Mouse (Mus musculus) layer of hippocampus, adult 8-10 months (tissue): Measurements from ENCODE around the gene Mllt6. TPM values are rescaled to one million over a fixed set of nuclear protein-coding genes. Genes with fewer than 3 reads are reported as not detected.
A peak's percentile ranks its signal among the peaks of the same experiment; 100 is the strongest.
"Not testable (repeated sequence)": the region's sequence is repeated elsewhere in the genome, so short reads cannot be mapped to it uniquely, and the experiment has no call there.

Source experiments
- DNase-seq, 2 experiments: peaks; one replicate each; pipeline ENCODE4 v3.0.0; 2022; ENCODE audit warnings: low spot score in 2 of 2
- total RNA-seq, 4 experiments: library from RNA; stranded (reverse); gene quantifications; 2 replicates each; pipeline ENCODE4 v1.2.4; 2022

Gene Mllt6
- 100 to 1,000 TPM; 110 to 149 (median 126) TPM for total RNA-seq

DNA sequence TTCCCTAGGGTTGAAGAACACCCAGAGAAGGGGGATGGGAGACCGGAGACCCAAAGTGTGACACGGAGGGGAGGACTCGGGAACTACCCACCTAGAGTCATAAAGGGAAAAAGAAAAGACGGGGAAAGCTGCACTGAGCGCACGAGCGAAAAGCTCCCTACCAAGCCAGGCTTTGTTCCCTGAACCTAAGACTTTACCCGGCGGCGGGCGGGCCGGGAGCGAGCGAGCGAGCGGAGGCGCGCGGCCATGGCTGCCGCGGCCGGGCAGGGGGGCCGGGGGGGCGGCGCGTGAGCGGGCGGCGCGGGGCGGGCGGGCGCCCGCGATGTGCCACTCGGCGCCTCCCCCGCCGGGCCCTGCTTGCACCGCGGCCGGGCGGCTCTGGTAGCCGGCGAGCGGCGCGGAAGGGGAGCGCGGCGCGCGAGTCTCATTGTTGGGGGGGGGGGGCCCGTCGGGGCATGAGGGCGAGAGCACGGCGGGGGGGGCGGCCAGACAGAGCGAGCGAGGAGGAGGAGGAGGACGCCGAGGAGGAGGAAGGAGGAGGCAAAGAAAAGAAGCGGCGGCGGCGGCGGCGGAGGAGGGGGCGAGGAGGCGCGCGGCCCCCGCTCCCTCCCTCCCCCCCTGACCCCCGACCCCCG, at the start of gene Mllt6:
TSS of gene Mllt6 (plus strand) at position 522 of the 635 bp plus-strand sequence.
- DNase-seq, result peak in 1 of 2 experiments; percentile 55

DNA sequence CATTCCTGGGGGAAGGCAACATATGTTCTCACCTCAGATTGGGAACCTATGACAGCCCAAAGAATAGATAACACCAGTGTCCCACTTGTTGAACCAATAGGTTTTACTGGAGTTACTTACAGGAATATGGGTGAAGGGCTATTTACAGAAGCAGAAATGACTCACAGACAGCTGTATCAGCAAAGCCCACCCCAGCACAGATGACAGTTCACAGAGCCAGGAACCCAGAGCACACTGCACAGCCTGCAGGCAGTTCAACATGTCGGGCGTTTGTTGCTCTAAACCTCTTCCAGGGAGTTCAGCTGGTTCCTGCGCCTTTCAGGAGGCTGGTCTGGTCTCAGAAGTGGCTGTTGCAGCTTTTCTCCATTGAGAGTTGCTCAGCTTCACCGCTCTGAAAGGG, 47.9 kb upstream of the Mllt6 start:
- no peak for DNase-seq

DNA sequence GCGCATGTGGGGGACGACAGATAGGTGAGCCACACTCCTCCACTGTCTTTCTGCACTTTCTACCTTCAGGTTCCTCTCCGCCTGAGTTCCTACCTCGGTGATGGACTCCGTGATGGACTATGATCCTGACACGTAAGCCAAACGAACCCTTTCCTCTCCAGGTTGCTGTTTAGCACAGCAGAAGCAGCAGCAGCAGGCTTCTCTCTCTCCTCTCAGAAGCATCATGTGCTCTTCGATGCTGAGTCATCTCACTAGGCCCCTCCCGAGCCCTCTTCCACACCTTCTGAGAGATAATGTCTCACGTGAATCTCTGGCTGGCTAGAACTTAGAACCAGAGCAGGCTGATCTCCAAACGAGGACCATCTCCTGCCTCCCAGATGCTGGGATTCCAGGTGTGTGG, 44.8 kb upstream of the Mllt6 start:
- DNase-seq, result no peak

DNA sequence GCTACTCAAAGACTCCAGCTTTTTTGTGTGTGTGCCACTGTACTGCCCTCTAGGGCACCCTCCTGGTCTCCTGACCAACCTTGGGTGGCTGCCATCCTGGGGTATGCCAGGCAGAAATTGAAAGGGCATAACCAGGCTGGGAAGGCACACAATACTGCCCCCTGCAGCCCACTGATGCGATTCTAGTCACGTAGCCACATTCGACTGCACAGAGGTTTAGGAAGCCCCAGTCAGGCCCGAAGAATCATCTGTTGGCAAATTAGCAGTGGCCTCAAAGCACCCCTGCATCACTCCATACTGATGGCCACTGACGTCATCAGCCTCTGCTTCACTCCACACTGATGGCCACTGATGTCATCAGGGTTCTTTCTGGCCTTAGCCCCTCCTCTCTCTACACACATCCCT, 43.8 kb upstream of the Mllt6 start:
- peak; percentile 81 to 83 for DNase-seq

DNA sequence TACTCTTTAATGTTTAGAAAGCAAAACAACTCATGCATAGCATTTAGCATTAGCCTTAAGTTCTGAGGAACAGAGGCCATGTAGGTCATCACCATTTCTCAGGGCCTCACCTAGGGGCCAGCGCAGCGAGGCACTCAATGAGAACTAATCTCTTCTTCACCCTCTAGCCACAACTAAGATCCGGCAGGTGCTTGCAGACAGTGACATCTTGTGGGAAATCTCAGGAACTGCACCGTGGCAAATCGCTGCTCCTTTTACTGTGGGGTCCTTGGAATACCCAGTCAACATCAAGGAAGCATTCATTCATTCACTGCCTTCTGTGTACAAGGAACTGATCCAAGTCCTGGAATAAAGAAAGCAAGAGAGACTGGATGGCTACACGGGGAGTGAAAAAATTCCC, 40.8 kb upstream of the Mllt6 start:
- peak; percentile 71 to 80 for DNase-seq

DNA sequence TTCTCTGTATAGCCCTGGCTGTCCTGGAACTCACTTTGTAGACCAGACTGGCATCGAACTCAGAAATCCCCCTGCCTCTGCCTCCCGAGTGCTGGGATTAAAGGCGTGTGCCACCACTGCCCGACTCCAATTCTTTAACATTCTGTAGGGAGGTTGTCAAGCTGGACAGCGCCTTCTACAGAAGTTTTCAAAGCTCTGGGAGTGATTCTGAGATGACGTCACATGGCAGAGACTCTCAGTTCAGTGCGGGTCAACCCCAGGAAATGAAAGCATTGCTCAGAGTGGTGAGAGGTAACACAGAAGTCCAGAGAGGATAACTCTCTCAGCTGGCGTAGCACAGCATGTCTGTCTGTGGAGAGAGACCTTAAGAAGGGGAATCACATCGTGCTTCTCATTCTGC, 40.0 kb upstream of the Mllt6 start:
- DNase-seq, result no peak

DNA sequence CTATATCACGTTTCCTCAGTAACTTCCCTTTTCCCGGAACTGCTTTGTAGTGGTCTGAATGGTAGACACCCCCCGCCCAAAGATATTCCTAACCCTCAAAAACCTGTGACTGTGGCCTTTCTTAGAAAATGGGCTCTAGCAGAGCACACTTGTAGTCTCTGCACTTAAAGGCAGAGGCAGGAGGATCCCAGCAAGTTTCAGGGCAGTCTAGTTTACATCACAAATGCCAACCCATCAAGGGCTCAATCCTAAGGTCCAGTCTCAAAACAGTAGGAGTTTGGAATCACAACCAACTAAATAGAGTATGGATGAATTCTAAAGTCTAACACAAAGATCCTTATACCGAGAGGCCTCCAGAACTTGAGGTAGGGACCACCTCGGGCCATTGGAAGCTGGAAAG, 37.7 kb upstream of the Mllt6 start:
- DNase-seq, result no peak

DNA sequence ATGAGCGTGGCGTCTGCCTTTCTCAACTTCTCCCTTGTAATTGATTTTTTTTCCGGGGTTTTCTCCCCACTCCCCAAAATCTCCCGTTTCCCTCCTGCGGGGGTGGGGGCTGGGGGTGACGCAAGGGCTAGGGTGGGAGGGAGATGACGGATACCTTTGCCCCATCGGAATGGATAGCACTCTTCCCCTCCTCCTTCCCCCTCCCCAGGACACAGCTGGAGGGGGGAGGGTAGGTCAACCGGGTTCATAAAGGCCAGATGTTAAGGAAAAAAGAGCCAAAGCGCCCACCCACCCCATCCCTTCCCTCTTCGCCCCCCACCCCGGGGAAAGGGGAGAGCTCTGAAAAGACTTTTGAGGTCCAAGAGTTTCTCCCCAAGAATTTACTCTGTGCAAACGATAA, 36.8 kb upstream of the Mllt6 start:
- DNase-seq, result no peak

DNA sequence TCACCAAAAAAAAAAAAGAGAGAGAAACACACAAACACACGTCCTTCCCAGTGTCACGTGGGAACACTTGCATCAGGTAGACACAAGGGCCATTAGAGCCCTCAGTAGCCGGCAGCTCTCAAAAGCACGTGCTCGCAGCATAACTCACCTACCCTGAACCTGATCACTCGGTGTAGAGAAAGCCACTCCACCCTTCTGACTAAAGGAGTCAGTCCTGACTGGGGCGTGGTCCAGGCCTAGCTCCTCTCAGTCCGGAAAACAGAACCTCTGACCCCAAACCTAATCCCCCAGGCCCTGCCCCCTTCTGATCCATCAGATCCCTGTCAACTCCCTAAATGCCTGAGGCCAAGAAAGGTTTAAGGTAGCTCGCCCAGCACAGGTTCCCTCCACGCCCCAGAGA, 36.4 kb upstream of the Mllt6 start:
- no peak for DNase-seq

DNA sequence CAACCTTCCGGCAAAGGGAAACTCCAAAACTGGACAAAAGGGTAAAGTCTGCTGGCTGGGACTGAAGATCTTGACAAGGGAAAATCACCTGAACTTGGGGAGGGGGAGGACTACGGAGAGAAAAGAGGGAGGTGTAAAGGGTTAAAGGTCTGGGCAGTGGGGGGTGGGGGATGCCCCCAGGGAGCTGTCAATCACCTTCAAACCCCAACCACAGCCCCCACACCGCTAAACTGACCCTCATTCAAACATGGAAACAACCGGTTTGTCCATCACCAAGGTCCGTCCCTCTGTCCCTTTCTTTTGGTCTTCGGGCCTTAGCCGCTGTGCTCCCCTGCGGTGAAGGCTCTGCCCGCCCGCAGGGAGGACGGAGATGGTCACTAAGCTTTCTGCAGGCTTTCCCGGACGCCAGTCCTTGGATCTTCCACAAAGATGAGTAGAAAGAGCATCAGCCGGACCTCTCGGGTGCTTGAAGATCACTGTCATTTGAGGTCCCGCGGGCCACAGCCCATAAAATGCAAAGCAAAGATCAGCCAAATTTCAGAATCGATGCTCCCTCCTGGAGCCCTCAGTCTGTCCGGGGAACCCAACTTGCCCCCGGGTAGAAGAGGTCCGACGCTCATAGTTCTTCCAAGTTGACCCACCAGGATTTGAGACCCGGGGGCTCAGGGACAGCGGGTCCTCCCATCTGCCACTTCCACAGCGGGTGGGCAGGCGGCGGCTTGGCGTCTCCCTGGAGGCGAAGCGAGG, 35.5 kb upstream of the Mllt6 start:
- DNase-seq, result no peak

DNA sequence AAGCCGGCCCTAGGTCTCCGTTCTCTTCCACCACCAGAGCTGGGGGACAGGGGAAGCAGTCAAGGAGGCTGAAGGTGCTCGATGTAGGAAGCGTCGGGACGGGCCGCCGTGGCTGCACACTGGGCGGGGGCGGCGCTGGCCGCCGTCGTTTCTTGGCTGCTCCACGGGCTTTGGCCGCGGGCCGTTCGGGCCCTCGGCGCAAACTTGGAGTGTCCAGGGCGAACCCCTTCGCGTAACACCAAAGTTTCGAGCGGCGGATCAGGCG, 35.0 kb upstream of the Mllt6 start:
- DNase-seq, result no peak

DNA sequence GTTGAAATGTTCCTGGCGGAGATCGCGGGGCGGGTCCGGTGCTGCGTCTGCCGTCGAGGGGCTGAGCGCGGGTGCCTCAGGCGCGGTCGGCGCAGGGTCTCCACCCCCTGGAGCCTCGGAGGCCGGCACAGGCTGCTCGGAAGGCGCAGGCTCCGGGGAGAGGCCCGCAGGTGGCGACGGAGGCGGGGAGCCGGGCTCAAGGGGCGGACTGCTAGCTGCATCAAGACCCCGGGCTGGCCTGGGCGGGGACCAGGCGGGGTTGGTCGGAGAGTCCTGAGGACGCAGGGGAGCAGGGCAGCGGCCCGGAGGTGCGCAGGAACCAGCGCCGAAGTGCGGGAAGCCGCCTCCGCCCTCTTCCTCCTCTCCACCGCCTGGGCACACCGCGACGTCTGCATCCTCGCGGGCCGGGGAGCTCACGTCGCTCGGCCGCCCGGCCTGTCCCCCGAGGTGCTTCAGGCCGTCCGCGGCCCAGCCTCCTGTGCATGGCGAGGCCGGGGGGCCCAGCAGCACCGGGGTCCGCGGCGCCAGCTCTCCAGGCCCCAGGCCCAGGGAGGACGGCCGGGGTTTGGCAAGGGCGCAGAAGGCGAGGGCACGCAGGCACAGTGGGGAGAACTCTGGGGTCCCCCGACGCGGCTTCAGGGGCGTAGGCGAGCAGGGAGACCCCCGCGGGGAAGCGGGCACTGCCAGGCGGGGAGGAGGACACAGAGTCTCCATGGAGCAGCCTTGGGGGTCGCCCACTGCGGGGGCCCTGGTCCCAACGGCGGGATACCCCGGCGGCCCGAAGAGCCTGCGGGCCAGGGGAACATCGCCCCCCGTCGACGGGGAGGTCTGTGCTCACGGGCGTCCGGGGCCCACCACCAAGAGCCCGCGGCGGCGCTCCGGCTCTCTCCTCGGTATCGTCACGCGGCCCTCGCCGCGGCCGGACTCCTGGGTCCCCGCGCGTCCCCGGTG, 34.4 kb upstream of the Mllt6 start:
- DNase-seq, result no peak

DNA sequence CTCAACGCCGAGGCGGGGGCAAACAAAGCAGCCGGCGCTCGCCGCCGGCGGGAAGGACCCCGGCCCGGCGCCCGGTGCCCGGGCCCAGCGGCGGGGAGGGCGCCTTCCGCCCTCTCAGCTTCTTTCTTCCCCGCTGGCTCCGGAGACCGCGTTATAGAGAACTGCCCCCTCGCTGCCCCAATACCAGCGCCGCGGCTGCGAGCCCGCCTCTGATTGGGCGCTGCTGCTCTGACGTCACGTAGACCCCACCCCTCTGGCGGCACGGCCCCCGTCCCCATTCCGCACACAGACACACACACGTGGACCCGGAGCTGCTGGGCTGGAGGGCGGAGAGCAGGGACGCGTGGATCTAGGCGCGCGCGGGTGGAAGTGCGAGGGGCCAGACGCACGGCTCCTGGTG, 33.6 kb upstream of the Mllt6 start, which contains the start of gene Epop:
TSS of gene Epop (minus strand) at position 127 of the 400 bp plus-strand sequence.
- DNase-seq, result peak; percentile 88 to 89

DNA sequence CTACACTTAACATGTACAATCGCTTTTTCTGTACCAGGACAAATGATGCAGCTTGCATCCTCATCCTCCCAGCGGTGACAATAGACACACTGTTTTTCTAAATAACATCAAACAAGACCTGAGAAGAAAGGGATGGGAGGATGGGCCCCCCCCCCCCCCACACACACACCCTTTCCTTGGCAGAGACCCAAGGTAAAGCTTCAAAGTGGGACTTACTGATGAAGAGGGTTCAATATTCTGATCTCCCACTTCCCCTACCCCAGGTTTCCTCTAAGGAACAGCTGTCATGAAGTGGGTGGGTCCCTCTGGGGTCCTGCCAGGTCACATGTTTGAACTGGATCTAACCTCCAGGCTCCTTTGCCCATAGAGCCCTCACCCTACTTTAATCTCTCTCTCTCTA, 32.2 kb upstream of the Mllt6 start:
- no peak for DNase-seq

DNA sequence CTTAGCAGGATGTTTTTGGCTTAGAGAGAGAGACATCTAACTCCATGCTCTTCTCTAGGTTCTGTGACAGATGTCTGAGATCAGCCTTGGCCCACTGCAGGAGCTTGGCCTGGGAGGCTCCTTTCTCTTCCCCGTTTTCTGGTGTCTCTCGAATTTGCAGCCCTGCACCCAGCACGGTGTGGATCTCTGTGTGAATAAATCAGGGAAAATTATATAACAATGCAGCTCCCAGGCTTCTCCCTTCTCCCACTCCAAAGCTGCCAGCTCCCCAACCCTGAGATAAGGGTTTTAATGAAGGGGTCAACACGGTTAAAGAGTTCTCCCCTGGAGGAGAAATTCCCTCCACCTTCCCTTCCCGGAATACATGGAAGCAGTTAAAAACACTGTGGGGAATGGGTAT, 31.7 kb upstream of the Mllt6 start:
- peak in 1 of 2 experiments; percentile 51 for DNase-seq

DNA sequence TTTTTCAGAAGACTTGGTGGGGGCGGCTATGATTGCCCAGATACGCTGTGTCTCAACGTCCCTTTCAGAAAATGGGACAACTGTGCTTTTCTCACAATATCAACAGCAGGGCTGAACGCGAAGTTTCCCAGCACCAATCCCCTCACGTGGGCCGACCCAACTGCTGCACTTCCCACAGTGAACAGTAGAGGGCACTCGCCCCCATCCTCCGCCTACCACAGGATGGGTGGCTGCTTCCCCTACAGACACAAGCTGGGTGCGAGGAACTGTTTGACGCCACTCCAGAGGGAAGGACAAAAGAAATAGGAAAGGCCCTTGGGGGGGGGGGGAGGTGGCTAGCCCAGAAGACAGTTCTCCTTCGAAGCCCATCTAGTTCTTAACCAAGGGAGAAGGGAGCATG, 31.3 kb upstream of the Mllt6 start:
- peak; percentile 69 to 89 for DNase-seq

DNA sequence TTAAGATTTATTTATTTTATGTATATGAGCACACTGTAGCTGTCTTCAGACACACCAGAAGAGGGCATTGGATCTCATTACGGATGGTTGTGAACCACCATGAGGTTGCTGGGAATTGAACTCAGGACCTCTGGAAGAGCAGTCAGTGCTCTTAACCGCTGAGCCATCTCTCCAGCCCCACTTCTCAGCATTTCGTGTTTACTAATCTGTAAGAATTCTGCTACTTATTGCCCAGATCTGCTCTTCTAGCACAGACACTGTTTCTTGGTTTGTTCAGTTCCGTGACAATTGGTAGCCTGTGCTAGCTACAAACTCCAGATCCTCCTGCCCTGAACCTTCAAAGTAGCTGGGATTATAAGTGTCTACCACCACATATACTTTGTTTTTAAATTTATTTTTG, 30.8 kb upstream of the Mllt6 start:
- DNase-seq, result not testable (repeated sequence)

DNA sequence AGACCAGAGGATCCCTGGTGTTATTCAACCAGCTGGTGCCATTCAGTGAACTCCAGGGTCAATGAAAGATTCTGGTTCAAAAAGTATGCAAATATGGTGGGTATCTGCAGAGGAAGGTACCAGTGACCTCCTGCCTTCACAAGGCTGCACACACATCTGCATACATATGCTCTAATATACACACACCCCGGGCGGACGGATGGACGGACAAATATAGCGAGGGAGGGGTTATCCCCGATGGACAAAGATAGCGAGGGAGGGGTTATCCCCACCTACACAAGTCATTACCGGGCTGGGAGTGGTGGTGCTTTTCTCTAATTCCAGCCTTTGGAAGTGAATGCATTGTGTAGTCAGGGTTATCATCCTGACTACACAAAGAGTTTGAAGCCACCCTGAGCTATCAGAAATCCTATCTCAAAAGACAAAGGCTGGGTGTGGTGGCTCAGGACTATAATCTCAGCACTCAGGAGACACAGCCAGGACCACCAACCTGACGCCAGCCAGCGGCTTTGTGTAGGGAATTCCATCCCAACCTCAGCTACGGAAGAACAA, 27.7 kb upstream of the Mllt6 start:
- DNase-seq, result no peak

DNA sequence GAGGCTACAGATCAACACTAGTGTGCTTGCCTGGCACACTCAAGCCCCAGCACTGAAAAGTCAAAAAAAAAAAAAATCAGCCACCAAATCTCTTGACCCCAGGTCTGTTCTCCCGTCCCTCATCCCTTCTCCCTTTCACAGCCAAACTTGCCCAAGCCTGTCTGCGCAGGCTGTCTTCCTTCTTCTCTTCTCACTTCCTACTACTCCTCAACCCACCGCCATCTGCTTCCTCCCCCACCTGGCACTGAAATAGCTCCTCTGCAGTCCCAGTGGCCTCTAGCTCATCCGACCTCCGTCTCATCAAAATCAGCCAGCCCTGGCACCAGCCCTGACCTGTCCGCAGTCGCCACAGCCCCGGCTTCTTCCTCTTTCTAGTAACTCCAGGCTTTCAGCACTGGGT, 21.5 kb upstream of the Mllt6 start:
- peak; percentile 53 to 63 for DNase-seq

DNA sequence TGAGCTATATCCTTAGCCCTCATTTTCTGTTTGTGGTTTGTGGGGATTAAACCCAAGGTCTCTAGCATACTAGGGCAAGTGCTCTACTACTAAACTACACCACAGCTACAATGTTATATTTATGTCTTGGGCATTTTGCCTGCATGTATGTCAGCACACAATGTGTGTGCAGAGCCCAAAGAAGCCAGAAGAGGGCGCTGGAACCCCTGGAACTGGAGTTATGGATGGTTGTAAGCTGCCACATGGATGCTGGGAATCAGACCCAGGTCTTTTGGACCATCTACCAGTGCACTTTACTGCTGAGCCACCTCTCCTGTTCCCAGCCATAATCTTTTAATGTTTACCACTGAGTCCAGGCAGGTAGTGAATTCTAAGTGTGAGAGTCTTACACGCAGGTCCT, 20.5 kb upstream of the Mllt6 start:
- DNase-seq, result no peak

DNA sequence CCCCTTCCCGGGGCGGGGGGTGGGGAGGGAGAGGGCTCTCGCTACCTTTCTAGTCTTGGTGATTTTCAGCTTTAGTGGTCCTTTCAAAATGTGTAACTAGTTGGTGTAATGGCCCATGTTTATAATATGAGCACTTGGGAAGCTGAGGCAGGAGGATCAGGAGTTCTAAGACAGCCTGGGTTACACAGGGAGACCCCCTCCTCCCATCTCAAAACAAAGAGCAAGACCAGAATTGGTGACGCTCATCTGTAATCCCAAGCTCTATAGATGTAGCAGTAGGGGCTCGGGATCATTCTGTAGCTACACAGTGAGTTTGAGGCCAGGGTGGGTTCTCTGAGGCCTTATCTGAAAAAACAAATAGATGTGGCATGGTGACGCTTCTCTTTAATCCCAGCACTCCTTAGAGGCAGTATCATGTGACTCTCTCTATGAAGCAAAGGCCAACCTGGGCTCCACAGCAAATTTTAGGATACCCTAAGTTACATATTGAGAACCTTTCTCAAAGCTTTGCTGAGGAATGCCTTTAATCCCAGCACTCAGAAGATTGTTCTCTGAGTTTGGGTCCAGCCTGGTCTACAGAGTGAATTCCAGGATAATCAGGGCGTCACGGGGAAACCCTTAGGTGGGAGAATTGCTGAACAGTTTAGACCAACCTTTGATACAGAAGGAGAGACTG, 19.7 kb upstream of the Mllt6 start:
- no peak for DNase-seq
